Mouse (Mus musculus): ENCODE measurements at regions not wholly inside any gene's neighbourhood (a gene's known extent, or its start where the extent isn't known, plus 50 kb on each side); places are given as distances from the start of the nearest gene placed in this dataset.
"Not testable (repeated sequence)": the region's sequence is repeated elsewhere in the genome, so short reads cannot be mapped to it uniquely, and the experiment has no call there.

- DNase-seq (ENCODE audit: low spot score) = no peak
Observed at GRCm38 (mm10) chr2:51682177-51682576, 54.9 kb downstream of the Tas2r134 start.

- no peak for DNase-seq (ENCODE audit: low spot score)
Observed at GRCm38 (mm10) chr2:51682745-51683144, 55.4 kb downstream of the Tas2r134 start.

GRCm38 (mm10) chr2:51705110-51705509 is 77.8 kb downstream of the Tas2r134 start:
- no peak for DNase-seq (ENCODE audit: low spot score)

GRCm38 (mm10) chr2:51708701-51709100 is 81.4 kb downstream of the Tas2r134 start:
- no peak for DNase-seq (ENCODE audit: low spot score)

- no peak for DNase-seq (ENCODE audit: low spot score)
Observed at GRCm38 (mm10) chr2:51712611-51713010, 85.3 kb downstream of the Tas2r134 start.

- no peak for DNase-seq (ENCODE audit: low spot score)
Observed at GRCm38 (mm10) chr2:51730805-51731204, 103.5 kb downstream of the Tas2r134 start.

- no peak for DNase-seq (ENCODE audit: low spot score)
Observed at GRCm38 (mm10) chr2:51731703-51732102, 104.4 kb downstream of the Tas2r134 start.

GRCm38 (mm10) chr2:51732355-51732754 is 105.0 kb downstream of the Tas2r134 start:
- no peak for DNase-seq (ENCODE audit: low spot score)

- no peak for DNase-seq (ENCODE audit: low spot score)
Observed at GRCm38 (mm10) chr2:51733218-51733617, 105.9 kb downstream of the Tas2r134 start.

GRCm38 (mm10) chr2:51736452-51736851 is 109.1 kb downstream of the Tas2r134 start:
- no peak for DNase-seq (ENCODE audit: low spot score)

- DNase-seq (ENCODE audit: low spot score) = no peak
Observed at GRCm38 (mm10) chr2:51747675-51748319, 120.5 kb downstream of the Tas2r134 start.

GRCm38 (mm10) chr2:51749247-51749646 is 121.9 kb downstream of the Tas2r134 start:
- no peak for DNase-seq (ENCODE audit: low spot score)

- DNase-seq (ENCODE audit: low spot score) = no peak
Observed at GRCm38 (mm10) chr2:51752941-51753564, 125.7 kb downstream of the Tas2r134 start.

- DNase-seq (ENCODE audit: low spot score) = no peak
Observed at GRCm38 (mm10) chr2:51753565-51754031, 126.3 kb downstream of the Tas2r134 start.

- no peak for DNase-seq (ENCODE audit: low spot score)
Observed at GRCm38 (mm10) chr2:51757361-51757760, 130.1 kb downstream of the Tas2r134 start.

GRCm38 (mm10) chr2:51758093-51758492 is 130.8 kb downstream of the Tas2r134 start:
- DNase-seq (ENCODE audit: low spot score) = no peak

- DNase-seq (ENCODE audit: low spot score) = no peak
Observed at GRCm38 (mm10) chr2:51762866-51763265, 135.6 kb downstream of the Tas2r134 start.

- no peak for DNase-seq (ENCODE audit: low spot score)
Observed at GRCm38 (mm10) chr2:51767507-51768135, 140.3 kb downstream of the Tas2r134 start.

- no peak for DNase-seq (ENCODE audit: low spot score)
Observed at GRCm38 (mm10) chr2:51768298-51769271, 141.3 kb downstream of the Tas2r134 start.

GRCm38 (mm10) chr2:51785169-51785568 is 149.8 kb downstream of the Rbm43 start:
- no peak for DNase-seq (ENCODE audit: low spot score)

GRCm38 (mm10) chr2:51788896-51789295 is 146.1 kb downstream of the Rbm43 start:
- no peak for DNase-seq (ENCODE audit: low spot score)

GRCm38 (mm10) chr2:51793291-51793690 is 141.7 kb downstream of the Rbm43 start:
- not testable (repeated sequence) for DNase-seq (ENCODE audit: low spot score)
